Mouse (Mus musculus) cerebellum, adult 2 months (tissue): ENCODE data around the gene Crb3.

Experiments
- CTCF ChIP-seq: fragments of 200-500 bp; IDR thresholded peaks from 2 replicates; pipeline ENCODE4 v1.5.1; 2011; ENCODE audit warnings: low read depth, mild to moderate bottlenecking, control low read depth, low read length, moderate library complexity, borderline replicate concordance; ENCODE audit not compliant: insufficient read depth
- POLR2A ChIP-seq: fragments of 200-500 bp; IDR thresholded peaks from 2 replicates; pipeline ENCODE4 v1.6.1; 2011; ENCODE audit warnings: low read length, control low read depth, borderline replicate concordance; ENCODE audit not compliant: insufficient read depth

DNA sequence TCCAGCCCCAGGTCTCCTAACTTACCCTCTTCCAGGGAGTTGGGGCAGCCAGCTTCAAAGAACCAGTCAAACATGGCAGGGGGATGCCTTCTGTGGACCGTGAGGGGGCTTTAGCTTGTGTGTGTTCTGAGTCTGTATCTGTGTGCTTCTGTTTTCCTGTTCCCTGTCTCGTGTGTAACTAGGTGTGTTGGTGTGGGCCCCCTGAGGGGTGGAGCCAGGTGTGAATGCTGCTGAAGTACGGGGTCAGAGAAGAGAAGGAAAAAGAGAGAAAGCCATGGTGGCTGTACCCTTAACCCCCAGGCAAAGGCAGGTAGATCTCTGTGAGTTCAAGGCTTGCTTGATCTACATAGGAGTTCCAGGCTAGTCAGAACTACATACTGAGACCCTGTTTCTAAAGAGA, 18.0 kb downstream of the Crb3 start:
- no peak for TF ChIP-seq CTCF
- no peak for TF ChIP-seq POLR2A
